Mouse (Mus musculus) mesoderm, embryonic 11.5 days (tissue): ENCODE measurements at regions not wholly inside any gene's neighbourhood (a gene's known extent, or its start where the extent isn't known, plus 50 kb on each side); places are given as distances from the start of the nearest gene placed in this dataset.
"Not testable (repeated sequence)": the region's sequence is repeated elsewhere in the genome, so short reads cannot be mapped to it uniquely, and the experiment has no call there.

Source experiments
- DNase-seq: peaks from one replicate; pipeline ENCODE4 v3.0.0-alpha.2; 2012; ENCODE audit warnings: low read depth, low spot score

- DNase-seq = peak; percentile 76
Measured at GRCm38 (mm10) chr3:80079801-80080418, 195.6 kb downstream of the Fam198b start.

- no peak for DNase-seq
Measured at GRCm38 (mm10) chr3:80081210-80081609, 196.9 kb downstream of the Fam198b start.

GRCm38 (mm10) chr3:80082780-80083519, 198.6 kb downstream of the Fam198b start:
- no peak for DNase-seq

- DNase-seq = no peak
Measured at GRCm38 (mm10) chr3:80084168-80084567, 199.8 kb downstream of the Fam198b start.

GRCm38 (mm10) chr3:80099625-80100024, 215.3 kb downstream of the Fam198b start:
- DNase-seq = no peak

- DNase-seq = peak; percentile 4
Measured at GRCm38 (mm10) chr3:80120177-80120736, 235.9 kb downstream of the Fam198b start.

- peak; percentile 54 for DNase-seq
Measured at GRCm38 (mm10) chr3:80123666-80124065, 239.3 kb downstream of the Fam198b start.

GRCm38 (mm10) chr3:80124621-80125020, 240.3 kb downstream of the Fam198b start:
- no peak for DNase-seq

GRCm38 (mm10) chr3:80141697-80142096, 257.4 kb downstream of the Fam198b start:
- DNase-seq = no peak

GRCm38 (mm10) chr3:80160473-80160872, 276.1 kb downstream of the Fam198b start:
- DNase-seq = no peak

- DNase-seq = no peak
Measured at GRCm38 (mm10) chr3:80181749-80182148, 297.4 kb downstream of the Fam198b start.

GRCm38 (mm10) chr3:80182161-80182560, 297.8 kb downstream of the Fam198b start:
- DNase-seq = not testable (repeated sequence)

- no peak for DNase-seq
Measured at GRCm38 (mm10) chr3:80187406-80187805, 303.1 kb downstream of the Fam198b start.

GRCm38 (mm10) chr3:80200904-80201303, 316.6 kb downstream of the Fam198b start:
- no peak for DNase-seq

- no peak for DNase-seq
Measured at GRCm38 (mm10) chr3:80204821-80205220, 320.5 kb downstream of the Fam198b start.

GRCm38 (mm10) chr3:80205351-80205750, 321.0 kb downstream of the Fam198b start:
- DNase-seq = no peak

GRCm38 (mm10) chr3:80207022-80207421, 322.7 kb downstream of the Fam198b start:
- DNase-seq = no peak

- DNase-seq = no peak
Measured at GRCm38 (mm10) chr3:80208028-80208427, 323.7 kb downstream of the Fam198b start.

GRCm38 (mm10) chr3:80209596-80209995, 325.3 kb downstream of the Fam198b start:
- DNase-seq = no peak

GRCm38 (mm10) chr3:80211323-80212109, 327.2 kb downstream of the Fam198b start:
- DNase-seq = no peak

GRCm38 (mm10) chr3:80248611-80249010, 364.3 kb downstream of the Fam198b start:
- no peak for DNase-seq

GRCm38 (mm10) chr3:80249974-80250373, 365.6 kb downstream of the Fam198b start:
- no peak for DNase-seq
